Mouse (Mus musculus) stomach, embryonic 15.5 days (tissue): Measurements from ENCODE around the gene Ptgdr2. TPM values are rescaled to one million over a fixed set of nuclear protein-coding genes. Genes with fewer than 3 reads are reported as not detected.

ENCODE experiments used
- ATAC-seq: fragments of 200-750 bp; cut with Nextera tagmentation; 2 replicates; pipeline ENCODE4 v1.8.0; 2017; ENCODE audit warnings: low read depth, moderate number of reproducible peaks, moderate TSS enrichment; ENCODE audit not compliant: insufficient read depth, low FRiP score
- H3K27ac ChIP-seq: fragments of 300-500 bp; sonication (generic); 2 replicates; pipeline ENCODE4 v1.5.1; 2015; ENCODE audit warnings: mild to moderate bottlenecking, inconsistent platforms
- H3K27me3 ChIP-seq: fragments of 300-500 bp; sonication (generic); replicated peaks from 2 replicates; pipeline ENCODE4 v1.6.1; 2015; ENCODE audit warnings: inconsistent platforms
- H3K36me3 ChIP-seq: fragments of 300-500 bp; sonication (generic); 2 replicates; pipeline ENCODE4 v1.6.1; 2015; ENCODE audit warnings: inconsistent platforms
- H3K4me1 ChIP-seq: fragments of 300-500 bp; sonication (generic); 2 replicates; pipeline ENCODE4 v1.6.1; 2015; ENCODE audit warnings: inconsistent platforms
- H3K4me2 ChIP-seq: fragments of 300-500 bp; sonication (generic); 2 replicates; pipeline ENCODE4 v1.6.1; 2015; ENCODE audit warnings: mild to moderate bottlenecking, inconsistent platforms
- H3K4me3 ChIP-seq: fragments of 300-500 bp; sonication (generic); replicated peaks from 2 replicates; pipeline ENCODE4 v1.5.1; 2015; ENCODE audit warnings: inconsistent platforms
- H3K9ac ChIP-seq: fragments of 300-500 bp; sonication (generic); 2 replicates; pipeline ENCODE4 v1.6.1; 2015; ENCODE audit warnings: inconsistent platforms
- H3K9me3 ChIP-seq: fragments of 300-500 bp; sonication (generic); 2 replicates; pipeline ENCODE4 v1.6.1; 2016; ENCODE audit warnings: inconsistent platforms
- WGBS: fragments of 180-500 bp; shearing (Covaris S2); methylation state at CpG from one replicate; pipeline ENCODE4 v1.1.7; 2015; 5-methylcytosine and 5-hydroxymethylcytosine counted together
- polyA plus RNA-seq: library from polyadenylated mRNA; unstranded; fragments of >200 nt; fragmentation: Nextera tagmentation; extraction: Ambion mirVana; gene quantifications from 2 replicates; pipeline ENCODE4 v1.2.1, GENCODE M21; 2015

Gene Ptgdr2
- polyA plus RNA-seq, 1 experiment from 2014 or later: 0.08 TPM

GRCm38 (mm10) chr19:10909087-10909721, 27.8 kb upstream of the Ptgdr2 start:
- Histone ChIP-seq H3K4me3 (no peak overlapping the region), H3K4me2 (no peak overlapping the region), H3K36me3 (0 out of 2 replicates have a peak, but pooled peaks cover 4% of the 10 kb centered on the region), H3K9me3 (no peaks in the 10 kb centered on the region), H3K9ac (no peak overlapping the region), H3K27ac (peak overlapping the region; percentile 90), H3K4me1 (peaks cover 18% of the 10 kb centered on the region; the same call in 1 of the 2 replicates), H3K27me3 (no peaks in the 10 kb centered on the region)
- peak; percentile 59; the same call in 1 of the 2 replicates for ATAC-seq
- WGBS: 45% methylated on average over 6 of the region's 6 CpGs

GRCm38 (mm10) chr19:10914291-10914690, 22.7 kb upstream of the Ptgdr2 start:
- Histone ChIP-seq H3K4me3 (no peak overlapping the region), H3K9ac (no peak overlapping the region), H3K4me2 (no peak overlapping the region), H3K9me3 (no peaks in the 10 kb centered on the region), H3K27me3 (no peaks in the 10 kb centered on the region; the same call in 1 of the 2 replicates), H3K27ac (no peak overlapping the region), H3K4me1 (peaks cover 2% of the 10 kb centered on the region), H3K36me3 (no peaks in the 10 kb centered on the region)
- WGBS: 36% methylated on average over 7 of the region's 7 CpGs
- ATAC-seq: no peak

- H3K36me3 ChIP-seq: no peaks in the 10 kb centered on the region
- no peaks in the 10 kb centered on the region; the same call in 1 of the 2 replicates for H3K27me3 ChIP-seq
- no peak overlapping the region for H3K4me2 ChIP-seq
- ATAC-seq: no peak
- H3K4me1 ChIP-seq: peaks cover 2% of the 10 kb centered on the region
- no peak overlapping the region for H3K4me3 ChIP-seq
- H3K27ac ChIP-seq: no peak overlapping the region
- 57% methylated on average over 2 of the region's 2 CpGs for whole genome bisulfite sequencing
- no peak overlapping the region for H3K9ac ChIP-seq
- H3K9me3 ChIP-seq: no peaks in the 10 kb centered on the region
These were observed 22.1 kb upstream of the Ptgdr2 start for GRCm38 (mm10) chr19:10914870-10915269.

GRCm38 (mm10) chr19:10916506-10916905, 20.5 kb upstream of the Ptgdr2 start:
- Histone ChIP-seq H3K27me3 (no peaks in the 10 kb centered on the region; the same call in 1 of the 2 replicates), H3K27ac (no peak overlapping the region), H3K4me3 (no peak overlapping the region), H3K9ac (no peak overlapping the region), H3K4me1 (peaks cover 1% of the 10 kb centered on the region; the same call in 1 of the 2 replicates), H3K36me3 (no peaks in the 10 kb centered on the region), H3K9me3 (no peaks in the 10 kb centered on the region), H3K4me2 (no peak overlapping the region)
- WGBS: 50% methylated on average over 5 of the region's 5 CpGs
- ATAC-seq: no peak

GRCm38 (mm10) chr19:10918321-10918991, 18.5 kb upstream of the Ptgdr2 start:
- H3K9ac ChIP-seq: no peak overlapping the region
- 89% methylated on average over 10 of the region's 10 CpGs for WGBS
- no peaks in the 10 kb centered on the region for H3K36me3 ChIP-seq
- no peak overlapping the region for H3K27ac ChIP-seq
- H3K4me1 ChIP-seq: no peaks in the 10 kb centered on the region; the same call in 1 of the 2 replicates
- no peaks in the 10 kb centered on the region; the same call in 1 of the 2 replicates for H3K27me3 ChIP-seq
- no peaks in the 10 kb centered on the region for H3K9me3 ChIP-seq
- no peak for ATAC-seq
- H3K4me3 ChIP-seq: no peak overlapping the region
- no peak overlapping the region for H3K4me2 ChIP-seq

GRCm38 (mm10) chr19:10920532-10920931, 16.4 kb upstream of the Ptgdr2 start, which contains the start of gene Zp1:
Gene Zp1 (minus strand): TSS chr19:10920632.
- Histone ChIP-seq H3K4me3 (no peak within 1 kb of the TSS), H3K27me3 (no peaks in the 10 kb centered on the region; the same call in 1 of the 2 replicates), H3K4me2 (no peak within 1 kb of the TSS), H3K9ac (no peak within 1 kb of the TSS), H3K27ac (no peak within 1 kb of the TSS), H3K36me3 (no peaks in the 10 kb centered on the region), H3K9me3 (no peaks in the 10 kb centered on the region), H3K4me1 (no peaks in the 10 kb centered on the region; the same call in 1 of the 2 replicates)
- WGBS: 65% methylated on average over 2 of the region's 2 CpGs
- ATAC-seq: no peak

GRCm38 (mm10) chr19:10921058-10921457, 15.9 kb upstream of the Ptgdr2 start:
- Histone ChIP-seq H3K27me3 (no peaks in the 10 kb centered on the region; the same call in 1 of the 2 replicates), H3K9ac (no peak overlapping the region), H3K4me1 (no peaks in the 10 kb centered on the region; the same call in 1 of the 2 replicates), H3K36me3 (no peaks in the 10 kb centered on the region), H3K27ac (no peak overlapping the region), H3K4me2 (no peak overlapping the region), H3K9me3 (no peaks in the 10 kb centered on the region), H3K4me3 (no peak overlapping the region)
- ATAC-seq: no peak
- WGBS: 73% methylated on average over 3 of the region's 3 CpGs

- H3K9me3 ChIP-seq: no peaks in the 10 kb centered on the region
- no peak overlapping the region for H3K27ac ChIP-seq
- H3K4me3 ChIP-seq: no peak overlapping the region
- no peak for ATAC-seq
- no peaks in the 10 kb centered on the region for H3K36me3 ChIP-seq
- H3K9ac ChIP-seq: no peak overlapping the region
- H3K4me1 ChIP-seq: no peaks in the 10 kb centered on the region; the same call in 1 of the 2 replicates
- 39% methylated on average over 4 of the region's 4 CpGs for WGBS
- no peak overlapping the region for H3K4me2 ChIP-seq
- no peaks in the 10 kb centered on the region for H3K27me3 ChIP-seq
These were observed 12.7 kb upstream of the Ptgdr2 start for GRCm38 (mm10) chr19:10924220-10924619.

- no peak overlapping the region for H3K27ac ChIP-seq
- no peaks in the 10 kb centered on the region for H3K36me3 ChIP-seq
- H3K4me3 ChIP-seq: no peak overlapping the region
- H3K9me3 ChIP-seq: no peaks in the 10 kb centered on the region
- H3K4me1 ChIP-seq: no peaks in the 10 kb centered on the region; the same call in 1 of the 2 replicates
- no peak overlapping the region for H3K9ac ChIP-seq
- no peak overlapping the region for H3K4me2 ChIP-seq
- no peaks in the 10 kb centered on the region for H3K27me3 ChIP-seq
- ATAC-seq: no peak
- 51% methylated on average over 6 of the region's 6 CpGs for WGBS
These were observed 10.8 kb upstream of the Ptgdr2 start for GRCm38 (mm10) chr19:10926123-10926621.

GRCm38 (mm10) chr19:10926666-10927065, 10.3 kb upstream of the Ptgdr2 start:
- no peak for ATAC-seq
- Histone ChIP-seq H3K4me3 (no peak overlapping the region), H3K9me3 (no peaks in the 10 kb centered on the region), H3K27me3 (no peaks in the 10 kb centered on the region), H3K4me2 (no peak overlapping the region), H3K9ac (no peak overlapping the region), H3K4me1 (no peaks in the 10 kb centered on the region; the same call in 1 of the 2 replicates), H3K27ac (no peak overlapping the region), H3K36me3 (no peaks in the 10 kb centered on the region)
- WGBS: 54% methylated on average over 4 of the region's 4 CpGs

GRCm38 (mm10) chr19:10930641-10931040, 6.3 kb upstream of the Ptgdr2 start:
- Histone ChIP-seq H3K4me2 (no peak overlapping the region), H3K4me3 (no peak overlapping the region), H3K27ac (no peak overlapping the region), H3K4me1 (no peaks in the 10 kb centered on the region; the same call in 1 of the 2 replicates), H3K36me3 (no peaks in the 10 kb centered on the region), H3K9me3 (no peaks in the 10 kb centered on the region), H3K27me3 (no peaks in the 10 kb centered on the region), H3K9ac (no peak overlapping the region)
- 71% methylated on average over 2 of the region's 2 CpGs for WGBS
- no peak for ATAC-seq

- no peak overlapping the region for H3K4me3 ChIP-seq
- no peaks in the 10 kb centered on the region for H3K9me3 ChIP-seq
- H3K9ac ChIP-seq: no peak overlapping the region
- no peaks in the 10 kb centered on the region for H3K4me1 ChIP-seq
- no peak for ATAC-seq
- 46% methylated on average over 5 of the region's 5 CpGs for WGBS
- no peak overlapping the region for H3K4me2 ChIP-seq
- no peaks in the 10 kb centered on the region for H3K36me3 ChIP-seq
- H3K27me3 ChIP-seq: no peaks in the 10 kb centered on the region
- 0 out of 2 replicates have a peak overlapping the region, but pooled peaks have one; percentile 27 for H3K27ac ChIP-seq
These were observed 1.9 kb upstream of the Ptgdr2 start for GRCm38 (mm10) chr19:10935029-10935428.
